Mouse (Mus musculus) liver, postnatal 0 days (tissue): Measurements from ENCODE around the gene Unc45a. TPM values are rescaled to one million over a fixed set of nuclear protein-coding genes. Genes with fewer than 3 reads are reported as not detected.

Experiments
- ATAC-seq: fragments of 200-750 bp; cut with Nextera tagmentation; 2 replicates; pipeline ENCODE4 v1.8.0; 2017; ENCODE audit warnings: mild to moderate bottlenecking, moderate library complexity
- DNase-seq: peaks from one replicate; pipeline ENCODE4 v3.0.0-alpha.2; 2016
- H3K27ac ChIP-seq: fragments of 300-500 bp; sonication (generic); 2 replicates; pipeline ENCODE4 v1.5.1; 2014; ENCODE audit warnings: antibody characterized with exemption, moderate library complexity, mild to moderate bottlenecking, low read depth
- H3K27me3 ChIP-seq: fragments of 300-500 bp; sonication (generic); 2 replicates; pipeline ENCODE4 v1.6.1; 2014; ENCODE audit warnings: low read length, control low read depth, mixed read lengths; ENCODE audit not compliant: insufficient read depth
- H3K36me3 ChIP-seq: fragments of 300-500 bp; sonication (generic); replicated peaks from 2 replicates; pipeline ENCODE4 v1.6.1; 2014; ENCODE audit warnings: mild to moderate bottlenecking, control low read depth, low read length, moderate library complexity, mixed read lengths; ENCODE audit not compliant: insufficient read depth
- H3K4me1 ChIP-seq: fragments of 300-500 bp; sonication (generic); 2 replicates; pipeline ENCODE4 v1.6.1; 2014; ENCODE audit warnings: antibody characterized with exemption, mild to moderate bottlenecking, control low read depth; ENCODE audit not compliant: insufficient read depth
- H3K4me2 ChIP-seq: fragments of 300-500 bp; sonication (generic); 2 replicates; pipeline ENCODE4 v1.6.1; 2014; ENCODE audit warnings: low read depth, mild to moderate bottlenecking, low read length, moderate library complexity, mixed read lengths
- H3K4me3 ChIP-seq: fragments of 300-500 bp; sonication (generic); 2 replicates; pipeline ENCODE4 v1.5.1; 2014; ENCODE audit warnings: low read depth, low read length
- H3K9ac ChIP-seq: fragments of 300-500 bp; sonication (generic); replicated peaks from 2 replicates; pipeline ENCODE4 v1.6.1; 2014; ENCODE audit warnings: mild to moderate bottlenecking, moderate library complexity
- H3K9me3 ChIP-seq: fragments of 300-500 bp; sonication (generic); 2 replicates; pipeline ENCODE4 v1.6.1; 2016; ENCODE audit warnings: mild to moderate bottlenecking, control low read depth, low read length, mixed read lengths
- CTCF ChIP-seq: sonication (generic); IDR thresholded peaks from 2 replicates; pipeline ENCODE4 v1.5.1; 2016; ENCODE audit warnings: antibody characterized with exemption, low read depth
- EP300 ChIP-seq: IDR thresholded peaks from 2 replicates; pipeline ENCODE4 v1.6.1; 2016; ENCODE audit warnings: antibody characterized with exemption, low read depth, mild to moderate bottlenecking
- WGBS: fragments of 180-500 bp; shearing (Covaris S2); extraction: QIAGEN DNeasy Blood & Tissue Kit; methylation state at CpG from one replicate; pipeline ENCODE4 v1.1.7; 2014; ENCODE audit not compliant: insufficient replicate concordance; 5-methylcytosine and 5-hydroxymethylcytosine counted together
- polyA plus RNA-seq: library from polyadenylated mRNA; unstranded; fragments of >200 nt; fragmentation: Nextera tagmentation; extraction: Ambion mirVana; gene quantifications from 2 replicates; pipeline ENCODE4 v1.2.1, GENCODE M21; 2015

Unc45a gene
- polyA plus RNA-seq, 1 experiment from 2014 or later, result 7.2 TPM

GRCm38 (mm10) chr7:80339793-80340628 is 794 bp downstream of the Unc45a start:
- Histone ChIP-seq H3K27me3 (no peaks in the 10 kb centered on the region), H3K9me3 (no peaks in the 10 kb centered on the region), H3K36me3 (peaks cover 14% of the 10 kb centered on the region), H3K4me3 (peak overlapping the region; percentile 67), H3K4me1 (peaks cover 27% of the 10 kb centered on the region), H3K4me2 (peak overlapping the region; percentile 76), H3K27ac (peak overlapping the region; percentile 80), H3K9ac (peak overlapping the region; percentile 67)
- DNase-seq, result peak; percentile 99
- TF ChIP-seq EP300 (no peak), CTCF (peak; percentile 94)
- ATAC-seq, result peak; percentile 97
- WGBS, result under 1% methylated on average over 45 of the region's 45 CpGs

GRCm38 (mm10) chr7:80339371-80339770 is 1.4 kb downstream of the Unc45a start:
- Histone ChIP-seq H3K4me1 (peaks cover 27% of the 10 kb centered on the region), H3K9ac (peak overlapping the region; percentile 64), H3K36me3 (peaks cover 20% of the 10 kb centered on the region), H3K27ac (no peak overlapping the region), H3K4me3 (peak overlapping the region; percentile 67), H3K9me3 (no peaks in the 10 kb centered on the region), H3K4me2 (peak overlapping the region; percentile 76), H3K27me3 (no peaks in the 10 kb centered on the region)
- DNase-seq (peak; percentile 40), ATAC-seq (no peak)
- TF ChIP-seq CTCF (no peak), EP300 (no peak)
- 12% methylated on average over 17 of the region's 17 CpGs for WGBS

- H3K9ac ChIP-seq, result no peak overlapping the region
- TF ChIP-seq CTCF, result no peak
- TF ChIP-seq EP300, result no peak
- no peak overlapping the region for H3K4me3 ChIP-seq
- peaks cover 14% of the 10 kb centered on the region for H3K4me1 ChIP-seq
- no peak for ATAC-seq
- H3K27ac ChIP-seq, result no peak overlapping the region
- no peak for DNase-seq
- H3K9me3 ChIP-seq, result no peaks in the 10 kb centered on the region
- H3K36me3 ChIP-seq, result peaks cover 38% of the 10 kb centered on the region
- H3K27me3 ChIP-seq, result no peaks in the 10 kb centered on the region
- 85% methylated on average over 3 of the region's 3 CpGs for WGBS
- H3K4me2 ChIP-seq, result no peak overlapping the region
Measured at GRCm38 (mm10) chr7:80336932-80337331, 3.9 kb downstream of the Unc45a start.

- H3K4me3 ChIP-seq, result no peak overlapping the region
- no peak for TF ChIP-seq CTCF
- 84% methylated on average over 4 of the region's 4 CpGs for WGBS
- H3K27ac ChIP-seq, result no peak overlapping the region
- no peak overlapping the region for H3K4me2 ChIP-seq
- no peaks in the 10 kb centered on the region for H3K27me3 ChIP-seq
- H3K4me1 ChIP-seq, result peaks cover 8% of the 10 kb centered on the region; the same call in 1 of the 2 replicates
- no peak for DNase-seq
- no peaks in the 10 kb centered on the region for H3K9me3 ChIP-seq
- H3K36me3 ChIP-seq, result peaks cover 57% of the 10 kb centered on the region
- ATAC-seq, result no peak
- H3K9ac ChIP-seq, result no peak overlapping the region
Measured at GRCm38 (mm10) chr7:80334848-80335247, 6.0 kb downstream of the Unc45a start.

- DNase-seq (no peak), ATAC-seq (no peak)
- Histone ChIP-seq H3K4me3 (no peak overlapping the region), H3K9ac (no peak overlapping the region), H3K9me3 (no peaks in the 10 kb centered on the region), H3K4me1 (no peaks in the 10 kb centered on the region), H3K36me3 (peaks cover 63% of the 10 kb centered on the region), H3K27ac (no peak overlapping the region), H3K27me3 (no peaks in the 10 kb centered on the region), H3K4me2 (no peak overlapping the region)
- WGBS, result 90% methylated on average over 19 of the region's 19 CpGs
- TF ChIP-seq CTCF, result no peak
- TF ChIP-seq EP300, result no peak
Measured at GRCm38 (mm10) chr7:80331433-80331832, 9.4 kb downstream of the Unc45a start.

GRCm38 (mm10) chr7:80330278-80330677 is 10.5 kb downstream of the Unc45a start:
- no peak for ATAC-seq
- Histone ChIP-seq H3K4me1 (no peaks in the 10 kb centered on the region), H3K9ac (no peak overlapping the region), H3K9me3 (no peaks in the 10 kb centered on the region), H3K36me3 (peaks cover 65% of the 10 kb centered on the region), H3K27me3 (no peaks in the 10 kb centered on the region), H3K4me3 (no peak overlapping the region), H3K27ac (no peak overlapping the region), H3K4me2 (no peak overlapping the region)
- WGBS, result 88% methylated on average over 8 of the region's 8 CpGs
- DNase-seq, result no peak
- TF ChIP-seq EP300, result no peak
- TF ChIP-seq CTCF, result no peak
